In the genomic region with DNA sequence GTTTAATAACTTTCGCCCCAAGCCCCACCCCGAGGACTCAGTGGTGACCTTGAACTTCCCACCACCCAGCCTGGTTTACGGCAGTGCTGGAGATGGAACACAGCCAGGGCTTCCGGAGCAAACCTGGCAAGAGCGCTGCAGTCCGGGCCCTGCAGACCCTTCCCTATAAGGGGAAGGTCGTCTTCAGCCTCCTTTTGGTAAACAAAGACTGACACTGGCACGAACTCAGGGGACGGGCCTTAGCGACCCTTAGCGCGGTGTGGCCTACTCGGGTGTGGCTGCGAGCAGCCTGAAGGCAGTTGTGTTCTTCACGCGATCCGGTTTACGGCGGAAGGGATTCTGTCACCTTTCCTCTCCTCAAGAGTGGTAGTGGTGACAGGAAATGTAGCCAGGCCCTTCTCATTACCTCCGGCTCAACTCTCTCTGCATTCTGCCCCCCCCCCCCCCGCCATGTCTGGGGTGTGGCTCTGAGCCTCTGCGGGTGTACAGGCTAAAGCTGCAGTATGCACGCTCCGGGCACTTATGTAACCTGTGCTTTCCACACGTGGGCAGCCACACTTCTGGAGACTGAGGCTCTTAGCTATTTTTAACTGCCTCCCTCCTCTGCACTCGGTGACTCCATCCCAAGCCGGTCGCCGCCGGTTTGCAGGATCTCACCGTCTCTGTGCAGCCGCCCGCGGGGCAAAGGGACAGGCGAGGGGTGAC, we compare ENCODE assay signal across 8 mouse cellular contexts. TPM values are rescaled to one million over a fixed set of nuclear protein-coding genes. Genes with fewer than 3 reads are reported as not detected.
DNase-seq lines count a peak whose midpoint lies in the region; ATAC-seq and TF ChIP-seq lines count a peak whose summit lies in the region.

TSS of gene Mpc1 (plus strand) at position 84 of the 705 bp plus-strand sequence.

- peak within 1 kb of the TSS; percentile 95 for H3K4me3 ChIP-seq in E14TG2a.4 (replicated peaks; ENCODE audit: low read length)
- H3K4me3 ChIP-seq in forebrain, embryonic 10.5 days: peak within 1 kb of the TSS; percentile 86
- H3K4me3 ChIP-seq in heart, embryonic 15.5 days: peak within 1 kb of the TSS; percentile 96
- H3K4me3 ChIP-seq in liver, embryonic 12.5 days: peak within 1 kb of the TSS; percentile 91
- peak within 1 kb of the TSS; percentile 94 for H3K4me3 ChIP-seq in stomach, embryonic 16.5 days (replicated peaks; ENCODE audit: low read length)

- WGBS in forebrain, embryonic 10.5 days: 2% methylated on average over 35 of the region's 35 CpGs
- WGBS in heart, embryonic 15.5 days: under 1% methylated on average over 35 of the region's 35 CpGs
- WGBS in liver, embryonic 12.5 days (ENCODE audit: insufficient replicate concordance): 1% methylated on average over 35 of the region's 35 CpGs
- under 1% methylated on average over 35 of the region's 35 CpGs for WGBS in stomach, embryonic 16.5 days

- peak; percentile 85 for ATAC-seq in heart, embryonic 15.5 days (replicated peaks; ENCODE audit: insufficient number of reproducible peaks, insufficient read depth, low FRiP score, low read depth)
- peak; percentile 66 for ATAC-seq in liver, embryonic 12.5 days
- ATAC-seq in stomach, embryonic 16.5 days (ENCODE audit: insufficient read depth, low FRiP score): peak; percentile 70

- no peaks in the 10 kb centered on the region for H3K9me3 ChIP-seq in E14TG2a.4 (ENCODE audit: low read length)
- H3K9me3 ChIP-seq in forebrain, embryonic 10.5 days: no peaks in the 10 kb centered on the region
- H3K9me3 ChIP-seq in heart, embryonic 15.5 days (replicated peaks): no peaks in the 10 kb centered on the region
- H3K9me3 ChIP-seq in liver, embryonic 12.5 days (replicated peaks): no peaks in the 10 kb centered on the region
- H3K9me3 ChIP-seq in stomach, embryonic 16.5 days (replicated peaks; ENCODE audit: control insufficient read depth, low read length): no peaks in the 10 kb centered on the region

- peaks cover 49% of the 10 kb centered on the region for H3K4me1 ChIP-seq in E14TG2a.4 (replicated peaks; ENCODE audit: low read depth, low read length)
- H3K4me1 ChIP-seq in forebrain, embryonic 10.5 days: peaks cover 22% of the 10 kb centered on the region
- H3K4me1 ChIP-seq in heart, embryonic 15.5 days (replicated peaks): peaks cover 15% of the 10 kb centered on the region
- H3K4me1 ChIP-seq in liver, embryonic 12.5 days: peaks cover 31% of the 10 kb centered on the region
- peaks cover 4% of the 10 kb centered on the region for H3K4me1 ChIP-seq in stomach, embryonic 16.5 days (ENCODE audit: control insufficient read depth, insufficient read depth, low read length)

- H3K9ac ChIP-seq in heart, embryonic 15.5 days: peak within 1 kb of the TSS; percentile 94
- peak within 1 kb of the TSS; percentile 88 for H3K9ac ChIP-seq in liver, embryonic 12.5 days
- H3K9ac ChIP-seq in stomach, embryonic 16.5 days (ENCODE audit: low read length): peak within 1 kb of the TSS; percentile 93

- TF ChIP-seq CTCF in E14TG2a.4 (conservative IDR thresholded peaks at IDR 0.05; ENCODE audit: low read length): no peak

- H3K36me3 ChIP-seq in E14TG2a.4 (ENCODE audit: insufficient read depth, low read length): no peaks in the 10 kb centered on the region
- no peaks in the 10 kb centered on the region for H3K36me3 ChIP-seq in forebrain, embryonic 10.5 days (replicated peaks)
- H3K36me3 ChIP-seq in heart, embryonic 15.5 days: peaks cover 5% of the 10 kb centered on the region; the same call in 1 of the 2 replicates
- peaks cover 3% of the 10 kb centered on the region; the same call in 1 of the 2 replicates for H3K36me3 ChIP-seq in liver, embryonic 12.5 days
- H3K36me3 ChIP-seq in stomach, embryonic 16.5 days (ENCODE audit: control insufficient read depth, insufficient read depth, low read length): no peaks in the 10 kb centered on the region

- H3K27me3 ChIP-seq in E14TG2a.4 (ENCODE audit: insufficient read depth, low read length): no peaks in the 10 kb centered on the region
- peaks cover 35% of the 10 kb centered on the region for H3K27me3 ChIP-seq in forebrain, embryonic 10.5 days (ENCODE audit: poor library complexity, severe bottlenecking)
- H3K27me3 ChIP-seq in heart, embryonic 15.5 days: no peaks in the 10 kb centered on the region
- H3K27me3 ChIP-seq in liver, embryonic 12.5 days (replicated peaks): no peaks in the 10 kb centered on the region
- no peaks in the 10 kb centered on the region; the same call in 1 of the 2 replicates for H3K27me3 ChIP-seq in stomach, embryonic 16.5 days (ENCODE audit: control insufficient read depth, insufficient read depth, low read length)

- peak within 1 kb of the TSS; percentile 92 for H3K27ac ChIP-seq in forebrain, embryonic 10.5 days
- H3K27ac ChIP-seq in heart, embryonic 15.5 days: peak within 1 kb of the TSS; percentile 99
- H3K27ac ChIP-seq in liver, embryonic 12.5 days: peak within 1 kb of the TSS; percentile 89
- H3K27ac ChIP-seq in stomach, embryonic 16.5 days (ENCODE audit: low read length): peak within 1 kb of the TSS; percentile 98

- DNase-seq in c-Kit-negative CD71-positive TER-119-positive erythroid progenitor cells, embryonic 14.5 days (ENCODE audit: low read depth, low spot score): peak; percentile 32
- DNase-seq in forebrain, embryonic 10.5 days (ENCODE audit: extremely low spot score, low spot score): peak; percentile 52
- peak; percentile 86 for DNase-seq in kidney, postnatal 14 days
- DNase-seq in natural killer cell, adult 2 months (ENCODE audit: low spot score in 2 of 2): peak; percentile 55 to 64

- peak within 1 kb of the TSS; percentile 91 for H3K4me2 ChIP-seq in heart, embryonic 15.5 days
- peak within 1 kb of the TSS; percentile 85 for H3K4me2 ChIP-seq in liver, embryonic 12.5 days
- H3K4me2 ChIP-seq in stomach, embryonic 16.5 days (ENCODE audit: low read depth, low read length): peak within 1 kb of the TSS; percentile 99

RNA-seq across cellular contexts. Expression of gene Mpc1, which starts in this region (rescaled TPM):
- polyA plus RNA-seq in forebrain, embryonic 10.5 days (2016; fragmentation: Nextera tagmentation; extraction: Ambion mirVana): 61.7 and 71.1 TPM in 2 replicates
- polyA plus RNA-seq in heart, embryonic 15.5 days (2015; fragmentation: Nextera tagmentation; extraction: Ambion mirVana): 244 and 297 TPM in 2 replicates
- polyA plus RNA-seq in liver, embryonic 12.5 days (2016; fragmentation: Nextera tagmentation; extraction: Ambion mirVana): 102 and 104 TPM in 2 replicates
- polyA plus RNA-seq in stomach, embryonic 16.5 days (2015; fragmentation: Nextera tagmentation; extraction: Ambion mirVana): 195 and 206 TPM in 2 replicates

Comparison
In these comparisons a context has a peak if more than half of its experiments do, and no peak if none do; other contexts are left out.
1. Peak in every context shown above with its lines: DNase-seq, ATAC-seq, H3K4me3 ChIP-seq and H3K27ac ChIP-seq.
2. DNase-seq: peak in every context shown above with its lines; median percentile 86 in kidney, postnatal 14 days; 60 in natural killer cell, adult 2 months; 52 in forebrain, embryonic 10.5 days; 32 in c-Kit-negative CD71-positive TER-119-positive erythroid progenitor cells, embryonic 14.5 days.